Mouse (Mus musculus) megakaryocyte, embryonic 14.5 days (primary cell): ENCODE data around the gene Vash2.

Source experiments
- FLI1 ChIP-seq: IDR thresholded peaks from 2 replicates; pipeline ENCODE4 v1.6.1; 2012; ENCODE audit warnings: low read length, inconsistent platforms, mixed read lengths
- GATA1 ChIP-seq: IDR thresholded peaks from 3 replicates; pipeline ENCODE4 v1.6.1; 2012; ENCODE audit warnings: mixed read lengths, low read length, inconsistent platforms, borderline replicate concordance

DNA sequence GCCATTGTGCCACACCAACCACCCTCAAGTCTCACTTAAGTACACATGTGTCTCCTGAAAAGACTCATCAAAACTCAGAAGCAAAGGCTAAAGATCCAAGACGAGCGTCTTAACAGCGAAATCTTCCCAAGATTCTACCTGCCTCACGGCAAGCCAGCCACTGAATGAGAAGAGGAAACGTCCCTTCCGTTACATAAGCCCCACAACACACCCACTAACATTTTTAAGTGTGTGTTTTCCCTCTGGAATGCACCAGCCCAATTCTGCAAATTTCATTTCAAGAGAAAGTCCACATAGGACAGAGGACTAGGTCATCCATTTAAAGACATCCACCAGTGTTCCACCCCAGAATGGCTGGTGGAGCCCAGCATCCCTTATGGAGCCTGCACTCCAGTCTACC is 68.3 kb downstream of the Vash2 start:
- TF ChIP-seq GATA1 (no peak), FLI1 (no peak)
